Mouse (Mus musculus) midbrain, embryonic 16.5 days (tissue): ENCODE measurements around the gene Acsf3. TPM values are rescaled to one million over a fixed set of nuclear protein-coding genes. Genes with fewer than 3 reads are reported as not detected.

Experiments used
- ATAC-seq: fragments of 200-750 bp; cut with Nextera tagmentation; 2 replicates; pipeline ENCODE4 v1.8.0; 2017; ENCODE audit warnings: moderate TSS enrichment
- H3K27ac ChIP-seq: fragments of 300-500 bp; sonication (generic); 2 replicates; pipeline ENCODE4 v1.5.1; 2014; ENCODE audit warnings: mild to moderate bottlenecking, low read length, mixed read lengths
- H3K27me3 ChIP-seq: fragments of 300-500 bp; sonication (generic); 2 replicates; pipeline ENCODE4 v1.6.1; 2014; ENCODE audit warnings: low read depth, low read length, mixed read lengths; ENCODE audit not compliant: control insufficient read depth, insufficient read depth
- H3K36me3 ChIP-seq: fragments of 300-500 bp; sonication (generic); 2 replicates; pipeline ENCODE4 v1.6.1; 2014; ENCODE audit warnings: mild to moderate bottlenecking, low read length, moderate library complexity, mixed read lengths; ENCODE audit not compliant: control insufficient read depth, insufficient read depth
- H3K4me1 ChIP-seq: fragments of 300-500 bp; sonication (generic); 2 replicates; pipeline ENCODE4 v1.6.1; 2014; ENCODE audit warnings: mild to moderate bottlenecking, low read length, mixed read lengths; ENCODE audit not compliant: control insufficient read depth, insufficient read depth
- H3K4me2 ChIP-seq: fragments of 300-500 bp; sonication (generic); 2 replicates; pipeline ENCODE4 v1.6.1; 2014; ENCODE audit warnings: mild to moderate bottlenecking, low read length, mixed read lengths
- H3K4me3 ChIP-seq: fragments of 300-500 bp; sonication (generic); 2 replicates; pipeline ENCODE4 v1.5.1; 2014; ENCODE audit warnings: low read depth, mild to moderate bottlenecking, low read length, moderate library complexity, mixed read lengths
- H3K9ac ChIP-seq: fragments of 300-500 bp; sonication (generic); 2 replicates; pipeline ENCODE4 v1.6.1; 2014; ENCODE audit warnings: low read depth, low read length, mixed read lengths
- H3K9me3 ChIP-seq: fragments of 300-500 bp; sonication (generic); replicated peaks from 2 replicates; pipeline ENCODE4 v1.6.1; 2014; ENCODE audit warnings: mild to moderate bottlenecking, low read length, mixed read lengths; ENCODE audit not compliant: control insufficient read depth, poor library complexity, severe bottlenecking
- WGBS: fragments of 180-500 bp; shearing (Covaris S2); extraction: QIAGEN DNeasy Blood & Tissue Kit; methylation state at CpG from one replicate; pipeline ENCODE4 v1.1.7; 2014; 5-methylcytosine and 5-hydroxymethylcytosine counted together
- polyA plus RNA-seq: library from polyadenylated mRNA; unstranded; fragments of >200 nt; fragmentation: Nextera tagmentation; extraction: Ambion mirVana; gene quantifications from 2 replicates; pipeline ENCODE4 v1.2.1, GENCODE M21; 2015

Gene Acsf3
- polyA plus RNA-seq, 1 experiment from 2014 or later = 18.0 TPM

DNA sequence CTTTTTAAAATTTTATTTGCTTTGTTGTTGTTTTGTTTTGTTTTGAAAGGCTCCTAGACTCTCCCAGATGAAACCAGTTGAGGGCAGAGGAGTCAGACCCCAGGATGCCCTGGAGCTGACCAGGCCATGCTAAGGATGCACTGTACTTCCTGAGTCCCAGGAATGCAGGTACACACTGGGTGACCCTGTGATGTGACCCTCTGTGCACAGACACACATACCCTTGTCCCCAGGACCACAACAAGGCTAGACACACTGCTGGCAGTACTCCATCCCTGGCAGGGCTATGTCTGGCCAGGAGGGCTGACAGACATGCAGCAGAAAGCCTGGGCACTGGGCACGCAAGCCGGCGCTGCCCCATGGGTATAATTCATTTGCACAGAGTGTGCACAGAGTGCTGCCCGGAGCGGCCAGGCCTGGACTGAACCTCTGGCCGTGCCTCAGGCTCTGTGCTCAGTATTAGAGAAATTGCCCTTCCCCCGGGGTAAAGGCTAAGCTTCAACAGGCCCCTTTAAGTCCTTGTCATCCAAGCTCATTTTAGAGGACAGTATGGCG is 8.6 kb upstream of the Acsf3 start:
- H3K9ac ChIP-seq = no peak overlapping the region
- H3K4me3 ChIP-seq = no peak overlapping the region
- no peak for ATAC-seq
- 48% methylated on average over 8 of the region's 8 CpGs for WGBS
- 0 out of 2 replicates have a peak, but pooled peaks cover 5% of the 10 kb centered on the region for H3K4me1 ChIP-seq
- H3K27ac ChIP-seq = no peak overlapping the region
- H3K36me3 ChIP-seq = no peaks in the 10 kb centered on the region
- no peaks in the 10 kb centered on the region for H3K9me3 ChIP-seq
- no peaks in the 10 kb centered on the region; the same call in 1 of the 2 replicates for H3K27me3 ChIP-seq
- H3K4me2 ChIP-seq = no peak overlapping the region

DNA sequence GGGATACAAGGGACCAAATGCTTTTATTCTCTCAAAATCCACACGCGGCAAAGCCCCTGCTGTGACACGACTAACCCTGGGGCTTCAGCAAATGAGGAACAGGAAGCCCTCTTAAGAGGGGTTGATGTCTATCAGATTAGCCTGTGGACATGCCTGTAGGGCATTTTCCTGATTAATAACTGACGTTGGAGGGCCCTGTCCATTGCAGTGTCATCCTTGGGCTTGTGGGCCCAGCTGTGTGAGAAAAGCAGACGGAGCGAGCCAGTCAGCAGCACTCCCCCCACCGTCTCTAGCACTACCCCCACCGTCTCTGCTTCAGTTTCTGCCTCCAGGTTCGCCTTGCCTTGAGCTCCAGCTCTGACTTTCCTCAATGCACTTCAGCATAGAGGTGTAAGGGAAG is 8.1 kb upstream of the Acsf3 start:
- WGBS = 42% methylated on average over 9 of the region's 9 CpGs
- H3K4me1 ChIP-seq = 0 out of 2 replicates have a peak, but pooled peaks cover 5% of the 10 kb centered on the region
- H3K27ac ChIP-seq = no peak overlapping the region
- no peaks in the 10 kb centered on the region for H3K9me3 ChIP-seq
- H3K9ac ChIP-seq = no peak overlapping the region
- H3K36me3 ChIP-seq = no peaks in the 10 kb centered on the region
- no peak for ATAC-seq
- H3K4me3 ChIP-seq = no peak overlapping the region
- H3K27me3 ChIP-seq = no peaks in the 10 kb centered on the region; the same call in 1 of the 2 replicates
- H3K4me2 ChIP-seq = no peak overlapping the region

DNA sequence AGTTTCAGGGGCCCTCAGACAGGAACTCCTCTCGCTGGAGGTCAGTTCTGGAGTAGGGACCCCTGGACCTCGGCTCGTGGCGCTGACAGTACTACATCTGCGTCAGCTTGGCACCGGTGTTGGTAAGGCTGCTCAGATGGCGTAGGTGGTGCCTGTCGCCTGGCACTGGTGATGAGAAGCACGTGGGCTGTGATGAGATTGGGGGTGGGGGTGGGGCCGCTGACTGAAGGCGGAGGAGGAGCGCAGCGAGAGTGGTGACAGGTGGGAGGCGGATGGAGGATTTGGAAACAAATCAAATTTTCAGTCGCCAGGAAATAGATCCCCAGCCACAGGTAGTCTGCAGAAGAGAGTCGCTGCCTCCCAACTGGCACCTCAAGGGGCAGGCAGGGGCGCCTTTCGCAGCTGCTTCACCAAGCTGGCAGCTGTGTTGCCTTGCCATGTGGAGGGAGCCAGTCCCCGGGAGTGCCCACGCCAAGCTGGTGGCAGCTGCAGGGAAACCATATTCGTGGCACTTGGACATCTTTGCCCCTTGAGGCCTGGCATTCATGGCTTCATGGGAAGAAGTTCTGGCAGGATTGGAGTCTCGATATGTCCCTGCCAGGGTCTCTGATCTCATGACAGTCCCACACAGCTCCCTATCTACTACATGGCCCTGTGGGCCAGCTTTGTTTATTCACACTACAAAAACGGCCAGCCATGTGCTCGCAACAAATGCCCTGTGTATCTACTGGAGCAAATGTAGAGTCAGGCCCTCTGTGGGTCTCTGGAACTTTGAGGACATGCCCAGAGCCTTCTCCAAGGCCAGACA is 5.8 kb upstream of the Acsf3 start:
- H3K9ac ChIP-seq = no peak overlapping the region; the same call in 1 of the 2 replicates
- H3K4me3 ChIP-seq = no peak overlapping the region
- no peak overlapping the region for H3K27ac ChIP-seq
- 0 out of 2 replicates have a peak, but pooled peaks cover 5% of the 10 kb centered on the region for H3K4me1 ChIP-seq
- no peak for ATAC-seq
- H3K4me2 ChIP-seq = no peak overlapping the region; the same call in 1 of the 2 replicates
- H3K9me3 ChIP-seq = no peaks in the 10 kb centered on the region
- no peaks in the 10 kb centered on the region for H3K36me3 ChIP-seq
- no peaks in the 10 kb centered on the region; the same call in 1 of the 2 replicates for H3K27me3 ChIP-seq
- 64% methylated on average over 24 of the region's 24 CpGs for WGBS

DNA sequence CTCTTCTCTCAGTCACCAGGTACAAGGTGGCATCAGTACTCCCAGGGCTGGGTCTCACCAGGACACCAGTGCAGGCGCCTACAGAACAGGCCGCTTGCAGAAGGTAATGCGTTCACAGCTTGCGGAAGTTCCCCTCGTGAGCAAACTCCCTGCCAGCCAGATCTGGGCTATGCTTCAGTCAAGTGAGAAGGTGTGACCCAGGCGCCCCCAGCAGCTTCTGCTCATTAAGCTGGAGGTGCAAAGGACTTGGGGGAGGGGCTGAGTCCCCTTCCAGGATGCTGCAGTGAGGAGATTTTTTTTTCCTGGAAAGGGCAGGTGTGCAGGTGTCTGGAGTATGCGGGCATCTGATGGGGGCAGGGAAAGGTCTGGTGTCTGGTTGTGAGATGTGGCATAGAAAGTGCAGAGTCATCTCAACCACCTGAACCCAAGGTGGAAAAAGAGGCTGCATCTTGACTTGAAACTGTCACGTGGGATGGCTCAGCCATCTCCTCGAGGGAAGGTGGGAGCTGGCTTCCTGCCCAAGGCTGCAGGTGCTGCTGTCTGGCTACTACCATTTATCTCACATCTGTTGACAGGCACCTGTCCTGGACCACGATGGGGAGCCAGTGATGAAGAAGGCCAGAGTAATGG is 2.7 kb upstream of the Acsf3 start:
- H3K36me3 ChIP-seq = no peaks in the 10 kb centered on the region
- H3K27ac ChIP-seq = no peak overlapping the region
- no peaks in the 10 kb centered on the region for H3K9me3 ChIP-seq
- H3K4me3 ChIP-seq = no peak overlapping the region
- H3K9ac ChIP-seq = no peak overlapping the region
- peaks cover 11% of the 10 kb centered on the region for H3K4me1 ChIP-seq
- no peak for ATAC-seq
- H3K27me3 ChIP-seq = no peaks in the 10 kb centered on the region; the same call in 1 of the 2 replicates
- 51% methylated on average over 10 of the region's 10 CpGs for WGBS
- H3K4me2 ChIP-seq = no peak overlapping the region

DNA sequence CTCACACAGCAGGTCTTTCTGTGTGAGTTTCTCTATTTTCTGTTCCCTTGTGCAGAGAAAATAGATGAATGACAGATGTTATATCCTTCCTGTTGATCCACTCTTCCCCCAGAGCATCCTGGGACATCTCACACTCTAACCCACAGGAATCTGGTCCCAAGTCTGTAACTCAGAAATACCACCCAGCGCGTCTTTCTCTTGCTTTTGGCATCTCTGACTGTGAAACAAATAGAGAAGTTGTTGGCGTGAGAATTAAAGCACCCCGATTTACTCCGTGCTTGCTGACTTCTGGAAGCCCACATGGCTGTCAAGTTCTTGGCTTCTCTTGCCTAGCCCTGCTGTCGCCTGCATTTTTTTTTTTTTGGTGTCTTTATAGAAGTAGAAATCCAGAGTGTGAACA is 2.4 kb downstream of the Acsf3 start:
- Histone ChIP-seq H3K27ac (no peak overlapping the region), H3K27me3 (no peaks in the 10 kb centered on the region), H3K9ac (no peak overlapping the region), H3K9me3 (no peaks in the 10 kb centered on the region), H3K4me1 (peaks cover 11% of the 10 kb centered on the region), H3K36me3 (peaks cover 5% of the 10 kb centered on the region; the same call in 1 of the 2 replicates), H3K4me2 (no peak overlapping the region), H3K4me3 (no peak overlapping the region)
- ATAC-seq = no peak
- WGBS = 92% methylated on average over 6 of the region's 6 CpGs

DNA sequence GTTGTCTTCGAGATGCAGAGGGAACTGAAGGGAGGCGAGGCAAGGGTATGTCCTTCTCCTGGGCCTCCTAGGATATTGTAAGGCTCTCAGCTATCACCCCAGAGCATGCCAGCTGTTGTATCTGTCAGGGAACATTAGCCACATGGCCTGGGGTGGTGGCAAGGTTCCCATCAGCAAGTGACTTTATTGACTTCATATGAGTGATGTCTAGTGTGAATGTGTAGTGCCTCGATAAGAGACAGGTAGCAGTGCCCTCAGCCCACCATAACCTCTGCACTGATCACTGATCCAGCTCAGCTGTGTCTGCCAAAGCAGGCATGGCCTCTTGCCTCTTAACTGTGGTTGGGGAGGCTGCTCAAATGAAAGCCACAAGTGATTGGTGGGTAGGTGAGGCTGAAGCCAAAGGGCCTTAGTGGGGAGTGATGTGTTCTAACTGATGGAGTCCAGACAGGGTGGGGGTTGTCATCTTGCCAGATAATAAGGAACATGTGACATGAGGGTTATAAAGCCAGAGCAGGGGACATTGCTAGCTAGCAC is 3.5 kb downstream of the Acsf3 start:
- no peak overlapping the region for H3K9ac ChIP-seq
- no peak overlapping the region for H3K4me2 ChIP-seq
- H3K9me3 ChIP-seq = no peaks in the 10 kb centered on the region
- peaks cover 11% of the 10 kb centered on the region for H3K4me1 ChIP-seq
- no peak for ATAC-seq
- H3K4me3 ChIP-seq = no peak overlapping the region
- WGBS = 91% methylated on average over 3 of the region's 3 CpGs
- H3K27me3 ChIP-seq = no peaks in the 10 kb centered on the region
- H3K27ac ChIP-seq = no peak overlapping the region
- peaks cover 5% of the 10 kb centered on the region; the same call in 1 of the 2 replicates for H3K36me3 ChIP-seq

DNA sequence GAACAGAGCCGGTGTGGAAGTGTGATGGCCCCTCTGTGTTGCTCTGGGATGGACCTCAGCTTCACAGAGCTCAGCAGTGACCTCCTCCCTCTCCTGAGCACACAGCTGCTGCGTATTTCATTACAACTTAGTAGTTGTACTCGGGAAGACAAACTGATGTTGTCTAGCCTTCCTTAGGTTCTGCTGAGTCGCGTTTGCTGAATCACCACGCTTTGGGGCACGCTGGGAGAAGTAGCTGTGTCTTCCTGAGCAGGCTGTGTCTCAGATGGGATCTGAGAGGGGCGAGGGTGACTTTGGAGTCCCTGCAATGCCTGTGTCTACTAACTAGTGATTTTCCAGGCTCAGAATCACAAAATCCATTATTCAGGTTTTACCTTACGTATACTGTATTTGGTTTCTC is 4.0 kb downstream of the Acsf3 start:
- Histone ChIP-seq H3K27me3 (no peaks in the 10 kb centered on the region), H3K4me1 (peaks cover 11% of the 10 kb centered on the region), H3K9me3 (no peaks in the 10 kb centered on the region), H3K27ac (no peak overlapping the region), H3K4me3 (no peak overlapping the region), H3K36me3 (peaks cover 7% of the 10 kb centered on the region; the same call in 1 of the 2 replicates), H3K9ac (no peak overlapping the region), H3K4me2 (no peak overlapping the region)
- WGBS = 84% methylated on average over 9 of the region's 9 CpGs
- no peak for ATAC-seq

DNA sequence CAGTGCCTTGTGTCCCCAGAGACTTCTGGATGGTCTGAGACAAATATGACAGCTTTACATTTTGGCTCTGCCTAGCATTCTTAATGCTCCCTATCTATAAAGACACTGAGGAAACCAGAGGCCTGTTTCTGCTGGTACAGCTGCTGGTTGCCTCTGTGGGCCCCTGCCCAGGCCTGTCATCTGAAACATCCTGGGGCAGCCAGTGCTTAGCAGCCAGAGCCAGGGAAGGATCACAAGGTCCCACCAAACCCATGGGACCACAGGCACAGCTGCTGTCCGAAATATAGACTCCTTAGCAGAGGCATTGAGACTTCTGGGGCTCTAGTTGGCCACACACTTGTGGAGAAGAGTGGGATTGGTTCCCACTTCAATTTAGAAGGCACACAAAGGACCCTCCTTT is 9.5 kb downstream of the Acsf3 start:
- WGBS = 61% methylated on average over 1 of the region's 1 CpGs
- Histone ChIP-seq H3K9ac (no peak overlapping the region), H3K36me3 (peaks cover 15% of the 10 kb centered on the region), H3K27me3 (no peaks in the 10 kb centered on the region), H3K4me3 (no peak overlapping the region), H3K4me1 (no peaks in the 10 kb centered on the region), H3K4me2 (no peak overlapping the region), H3K9me3 (no peaks in the 10 kb centered on the region), H3K27ac (no peak overlapping the region)
- ATAC-seq = no peak
